Mouse (Mus musculus) duodenum, adult 2 months (tissue): Measurements from ENCODE around the gene Tspan18. TPM values are rescaled to one million over a fixed set of nuclear protein-coding genes. Genes with fewer than 3 reads are reported as not detected.

Experiments used
- polyA plus RNA-seq: library from polyadenylated mRNA; depleted of rRNA; stranded (reverse); fragments of >200 nt; gene quantifications from 2 replicates; pipeline ENCODE4 v1.2.3, GENCODE M21; 2012; ENCODE audit warnings: low replicate concordance; rRNA removed

Tspan18 gene
- 19.3 and 20.3 TPM in 2 replicates for polyA plus RNA-seq

GRCm38 (mm10) chr2:93333817-93334731 lies at the start of gene Tspan18:
Tspan18 (minus strand) TSS chr2:93334505.

GRCm38 (mm10) chr2:93187323-93187996 lies 146.8 kb downstream of the Tspan18 start, which contains the start of gene Trp53i11:
Trp53i11 (plus strand) TSS chr2:93187548.

Other genes starting within 250 kb of the Tspan18 start
- gene Trp53i11, start 147.0 kb downstream of the Tspan18 start, polyA plus RNA-seq: 39.8 and 42.6 TPM in 2 replicates
- 301 and 578 TPM in 2 replicates for gene Cd82, start 128.6 kb upstream of the Tspan18 start, polyA plus RNA-seq
- not detected in 2 replicates for gene Gm10803, start 226.1 kb upstream of the Tspan18 start, polyA plus RNA-seq